Mouse (Mus musculus) forebrain, embryonic 14.5 days (tissue): ENCODE measurements around the gene Dnajc15. TPM values are rescaled to one million over a fixed set of nuclear protein-coding genes. Genes with fewer than 3 reads are reported as not detected.

ENCODE experiments used
- ATAC-seq: fragments of 200-750 bp; cut with Nextera tagmentation; 2 replicates; pipeline ENCODE4 v1.8.0; 2017; ENCODE audit warnings: mild to moderate bottlenecking, moderate library complexity
- DNase-seq: peaks from one replicate; pipeline ENCODE4 v3.0.0-alpha.2; 2015; ENCODE audit warnings: low spot score
- H3K27ac ChIP-seq: fragments of 300-500 bp; sonication (generic); 2 replicates; pipeline ENCODE4 v1.5.1; 2014; ENCODE audit warnings: low read depth, mild to moderate bottlenecking, control low read depth, low read length, moderate library complexity
- H3K27me3 ChIP-seq: fragments of 300-500 bp; sonication (generic); replicated peaks from 2 replicates; pipeline ENCODE4 v1.6.1; 2014; ENCODE audit warnings: low read length, control low read depth, mixed read lengths; ENCODE audit not compliant: control insufficient read depth, insufficient read depth
- H3K36me3 ChIP-seq: fragments of 300-500 bp; sonication (generic); 2 replicates; pipeline ENCODE4 v1.6.1; 2014; ENCODE audit warnings: low read length, control low read depth; ENCODE audit not compliant: control insufficient read depth, insufficient read depth
- H3K4me1 ChIP-seq: fragments of 300-500 bp; sonication (generic); 2 replicates; pipeline ENCODE4 v1.6.1; 2014; ENCODE audit warnings: antibody characterized with exemption, low read length, control low read depth; ENCODE audit not compliant: control insufficient read depth, insufficient read depth
- H3K4me2 ChIP-seq: fragments of 300-500 bp; sonication (generic); 2 replicates; pipeline ENCODE4 v1.6.1; 2014; ENCODE audit warnings: mild to moderate bottlenecking, control low read depth, low read length
- H3K4me3 ChIP-seq: fragments of 300-500 bp; sonication (generic); 2 replicates; pipeline ENCODE4 v1.5.1; 2014; ENCODE audit warnings: low read depth, low read length, control low read depth
- H3K9ac ChIP-seq: fragments of 300-500 bp; sonication (generic); 2 replicates; pipeline ENCODE4 v1.6.1; 2014; ENCODE audit warnings: mild to moderate bottlenecking, low read length, control low read depth, moderate library complexity
- H3K9me3 ChIP-seq: fragments of 300-500 bp; sonication (generic); replicated peaks from 2 replicates; pipeline ENCODE4 v1.6.1; 2016; ENCODE audit warnings: low read length, control low read depth, mixed read lengths; ENCODE audit not compliant: control insufficient read depth
- WGBS: fragments of 180-500 bp; shearing (Covaris S2); extraction: QIAGEN DNeasy Blood & Tissue Kit; methylation state at CpG from one replicate; pipeline ENCODE4 v1.1.7; 2014; 5-methylcytosine and 5-hydroxymethylcytosine counted together
- polyA plus RNA-seq: library from polyadenylated mRNA; unstranded; fragments of >200 nt; fragmentation: Nextera tagmentation; extraction: Ambion mirVana; gene quantifications from 2 replicates; pipeline ENCODE4 v1.2.1, GENCODE M21; 2014

Gene Dnajc15
- polyA plus RNA-seq: 68.3 and 100 TPM in 2 replicates

DNA sequence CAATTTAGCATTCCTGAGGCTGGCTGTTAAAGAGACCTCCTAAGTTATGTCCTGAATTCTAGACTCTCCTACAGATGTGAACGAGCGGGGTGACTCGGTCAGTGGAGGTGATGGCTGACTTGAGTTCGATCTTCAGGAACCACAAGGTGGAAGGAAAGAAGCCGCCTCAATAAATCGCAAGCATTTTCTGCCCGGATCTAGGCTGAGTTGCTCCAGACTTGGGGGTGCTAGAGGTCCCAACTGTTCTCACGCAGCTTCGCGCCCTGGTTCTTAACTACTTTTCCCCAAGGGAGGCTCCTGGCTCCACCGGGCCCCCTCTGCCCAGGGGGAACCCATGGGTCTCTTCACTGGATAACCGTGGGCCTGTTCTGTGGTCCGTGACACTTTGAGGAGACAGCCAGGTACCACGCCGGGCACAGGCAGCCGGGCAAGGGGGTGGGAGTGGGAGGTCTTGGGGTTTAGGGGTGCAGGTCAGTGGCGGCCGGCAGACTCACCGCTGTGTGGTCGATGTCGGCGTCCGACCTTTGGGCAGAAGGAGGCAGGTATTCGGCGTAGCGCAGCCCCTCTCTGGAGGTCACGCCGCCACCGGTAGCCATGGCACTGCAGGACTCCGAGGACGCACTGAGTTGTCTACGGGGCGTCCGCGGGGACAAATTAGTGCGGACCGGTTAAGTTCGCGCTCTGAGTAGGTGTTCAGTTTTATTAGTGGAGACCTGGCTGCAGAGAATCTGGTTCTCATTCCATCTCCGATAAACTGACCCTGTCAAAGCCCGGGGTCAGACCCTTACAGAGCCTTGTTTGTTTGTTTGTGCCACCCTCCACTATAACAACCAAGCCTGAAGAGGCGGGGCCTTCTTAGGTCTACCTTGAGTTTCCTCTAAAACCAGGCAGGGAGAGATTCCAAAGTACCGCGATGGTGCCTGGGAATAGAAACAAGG is at the start of gene Dnajc15:
Gene Dnajc15 (minus strand): TSS at position 822 of the 938 bp plus-strand sequence.
- no peaks in the 10 kb centered on the region for H3K9me3 ChIP-seq
- H3K36me3 ChIP-seq: no peaks in the 10 kb centered on the region
- DNase-seq (peak; percentile 80), ATAC-seq (peak; percentile 89)
- peak within 1 kb of the TSS; percentile 86 for H3K9ac ChIP-seq
- H3K27ac ChIP-seq: no peak within 1 kb of the TSS; the same call in 1 of the 2 replicates
- under 1% methylated on average over 44 of the region's 44 CpGs for WGBS
- H3K4me3 ChIP-seq: peak within 1 kb of the TSS; percentile 74
- H3K4me1 ChIP-seq: peaks cover 3% of the 10 kb centered on the region; the same call in 1 of the 2 replicates
- no peaks in the 10 kb centered on the region for H3K27me3 ChIP-seq
- H3K4me2 ChIP-seq: peak within 1 kb of the TSS; percentile 70

DNA sequence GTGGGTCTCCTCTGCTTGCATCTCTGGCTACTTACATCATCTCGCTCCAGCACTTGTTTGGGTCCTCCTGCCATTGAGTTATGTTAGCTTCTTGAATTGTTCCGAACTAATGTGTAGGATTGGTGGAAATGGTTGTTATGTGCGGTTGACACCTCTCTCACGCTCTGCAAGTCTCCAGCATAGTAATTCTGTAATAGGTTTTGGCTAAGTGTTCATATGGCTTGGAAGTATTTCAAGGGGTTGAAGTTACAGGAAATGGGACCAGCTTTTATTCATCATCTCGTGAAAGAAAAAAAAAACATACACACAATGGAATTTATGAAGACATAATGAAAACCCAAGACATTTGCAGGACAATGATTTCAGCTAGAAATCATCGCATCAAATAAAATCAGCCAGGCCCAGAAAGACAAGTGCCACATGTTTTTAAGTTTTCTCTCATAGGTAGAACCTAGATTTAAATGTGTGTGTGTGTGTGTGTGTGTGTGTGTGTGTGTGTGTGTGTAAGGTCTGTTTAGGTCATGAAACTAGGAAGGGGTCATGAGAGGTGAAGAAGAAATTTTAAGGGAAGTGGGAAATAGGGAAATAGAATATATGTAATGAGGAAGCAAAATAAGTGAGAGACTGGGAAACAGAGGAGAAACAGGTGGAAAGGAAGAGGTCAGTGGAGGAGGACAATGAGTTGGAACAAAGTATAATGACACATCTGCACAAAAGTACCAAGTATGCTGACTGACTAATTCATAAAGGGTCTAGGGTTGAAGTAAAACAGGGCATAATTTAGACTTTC is 48.3 kb upstream of the Dnajc15 start:
- Histone ChIP-seq H3K4me1 (no peaks in the 10 kb centered on the region), H3K27me3 (no peaks in the 10 kb centered on the region), H3K4me3 (no peak overlapping the region), H3K9me3 (no peaks in the 10 kb centered on the region), H3K36me3 (no peaks in the 10 kb centered on the region), H3K4me2 (no peak overlapping the region), H3K27ac (no peak overlapping the region), H3K9ac (no peak overlapping the region)
- ATAC-seq (no peak), DNase-seq (no peak)
- 81% methylated on average over 6 of the region's 6 CpGs for WGBS

DNA sequence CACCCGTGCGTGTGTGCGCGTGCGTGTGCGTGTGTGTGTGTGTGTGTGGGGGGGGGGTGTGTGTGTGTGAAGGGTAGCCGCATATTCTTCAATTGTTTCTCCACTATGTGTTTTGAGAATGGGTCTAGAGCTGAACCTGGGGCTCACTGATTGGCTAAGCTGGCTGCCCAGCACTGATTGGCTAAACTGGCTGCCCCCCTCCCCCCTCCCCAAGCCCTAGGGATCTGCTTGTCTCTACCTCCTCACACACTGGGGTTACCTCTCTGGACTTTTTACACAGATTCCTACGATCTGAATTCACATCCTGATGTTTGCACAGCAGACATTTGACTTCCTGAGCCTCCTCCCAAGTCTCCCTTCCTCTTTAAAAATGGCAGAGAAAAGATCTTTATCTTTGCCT is 46.7 kb upstream of the Dnajc15 start:
- H3K4me1 ChIP-seq: no peaks in the 10 kb centered on the region
- DNase-seq: no peak
- H3K9me3 ChIP-seq: no peaks in the 10 kb centered on the region
- H3K27ac ChIP-seq: no peak overlapping the region
- no peaks in the 10 kb centered on the region for H3K27me3 ChIP-seq
- ATAC-seq: no peak
- H3K36me3 ChIP-seq: no peaks in the 10 kb centered on the region
- no peak overlapping the region for H3K4me3 ChIP-seq
- no peak overlapping the region for H3K9ac ChIP-seq
- WGBS: 87% methylated on average over 8 of the region's 8 CpGs
- H3K4me2 ChIP-seq: no peak overlapping the region

DNA sequence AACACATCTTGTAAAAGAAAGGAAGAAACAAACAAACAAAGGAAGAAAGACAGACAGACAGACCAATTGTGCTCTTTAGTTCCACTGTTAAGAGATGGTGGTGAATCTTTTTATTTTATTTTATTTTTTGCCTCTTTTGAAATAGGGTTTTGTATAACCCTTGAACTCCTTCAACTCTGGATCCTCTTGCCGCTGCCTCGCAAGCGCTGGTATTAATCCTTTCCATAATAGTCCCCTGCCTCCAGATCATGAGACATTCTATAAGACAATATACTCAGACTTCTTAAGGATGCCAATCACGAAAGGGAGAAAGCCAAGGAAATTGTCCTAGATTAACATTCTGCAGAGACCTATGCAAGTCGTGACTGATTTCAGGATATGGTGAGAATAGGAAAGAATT is 40.9 kb upstream of the Dnajc15 start:
- Histone ChIP-seq H3K4me3 (no peak overlapping the region), H3K27ac (no peak overlapping the region), H3K9ac (no peak overlapping the region), H3K36me3 (no peaks in the 10 kb centered on the region), H3K27me3 (no peaks in the 10 kb centered on the region), H3K4me2 (no peak overlapping the region), H3K4me1 (no peaks in the 10 kb centered on the region; the same call in 1 of the 2 replicates), H3K9me3 (no peaks in the 10 kb centered on the region)
- WGBS: 15% methylated on average over 5 of the region's 5 CpGs
- ATAC-seq (no peak), DNase-seq (no peak)

DNA sequence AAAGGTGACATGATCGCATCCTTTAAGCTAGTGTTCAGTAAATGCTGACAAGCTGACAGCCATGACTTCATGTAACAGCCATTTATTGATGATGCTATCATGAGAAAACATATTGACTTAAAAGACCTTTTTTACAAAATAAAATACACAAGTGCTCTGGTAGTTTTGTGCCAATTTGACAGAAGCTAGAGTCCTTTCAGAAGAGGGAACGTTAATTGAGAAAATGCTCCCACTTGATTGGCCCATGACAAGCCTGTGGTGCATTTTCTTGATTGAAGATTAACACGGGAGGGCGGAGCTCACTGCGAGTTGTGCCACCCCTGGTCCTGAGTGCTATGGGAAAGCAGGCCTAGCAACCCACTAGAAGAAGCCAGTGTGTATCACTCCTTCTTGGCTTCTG is 31.7 kb upstream of the Dnajc15 start:
- no peak overlapping the region for H3K9ac ChIP-seq
- WGBS: 85% methylated on average over 5 of the region's 5 CpGs
- DNase-seq (no peak), ATAC-seq (no peak)
- no peak overlapping the region for H3K27ac ChIP-seq
- no peaks in the 10 kb centered on the region for H3K4me1 ChIP-seq
- no peak overlapping the region for H3K4me3 ChIP-seq
- no peaks in the 10 kb centered on the region for H3K27me3 ChIP-seq
- H3K4me2 ChIP-seq: no peak overlapping the region
- no peaks in the 10 kb centered on the region for H3K36me3 ChIP-seq
- H3K9me3 ChIP-seq: no peaks in the 10 kb centered on the region

DNA sequence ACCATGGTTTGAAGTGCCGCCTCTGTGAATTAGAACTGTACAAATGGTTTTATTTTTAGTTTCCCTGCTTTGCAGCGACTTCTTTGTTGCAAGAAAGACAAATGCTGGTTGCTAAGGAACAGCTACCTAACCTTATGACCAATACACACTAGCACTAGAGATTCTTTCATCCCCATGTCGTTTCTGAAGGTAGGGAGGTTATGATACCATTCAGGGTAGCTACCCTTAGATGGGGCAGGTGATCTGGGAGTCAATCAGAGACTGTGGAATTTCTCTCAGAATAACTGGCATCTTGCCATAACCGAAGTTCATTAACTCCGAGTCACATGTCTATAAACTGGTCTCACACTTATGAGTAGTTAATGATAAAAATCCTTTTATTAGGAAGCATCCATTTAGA is 30.5 kb upstream of the Dnajc15 start:
- no peaks in the 10 kb centered on the region for H3K4me1 ChIP-seq
- H3K4me2 ChIP-seq: no peak overlapping the region
- no peak overlapping the region for H3K9ac ChIP-seq
- ATAC-seq: no peak
- no peak overlapping the region for H3K27ac ChIP-seq
- H3K27me3 ChIP-seq: no peaks in the 10 kb centered on the region
- H3K4me3 ChIP-seq: no peak overlapping the region
- peak; percentile 27 for DNase-seq
- no peaks in the 10 kb centered on the region for H3K9me3 ChIP-seq
- no peaks in the 10 kb centered on the region for H3K36me3 ChIP-seq
- 43% methylated on average over 5 of the region's 5 CpGs for whole genome bisulfite sequencing

DNA sequence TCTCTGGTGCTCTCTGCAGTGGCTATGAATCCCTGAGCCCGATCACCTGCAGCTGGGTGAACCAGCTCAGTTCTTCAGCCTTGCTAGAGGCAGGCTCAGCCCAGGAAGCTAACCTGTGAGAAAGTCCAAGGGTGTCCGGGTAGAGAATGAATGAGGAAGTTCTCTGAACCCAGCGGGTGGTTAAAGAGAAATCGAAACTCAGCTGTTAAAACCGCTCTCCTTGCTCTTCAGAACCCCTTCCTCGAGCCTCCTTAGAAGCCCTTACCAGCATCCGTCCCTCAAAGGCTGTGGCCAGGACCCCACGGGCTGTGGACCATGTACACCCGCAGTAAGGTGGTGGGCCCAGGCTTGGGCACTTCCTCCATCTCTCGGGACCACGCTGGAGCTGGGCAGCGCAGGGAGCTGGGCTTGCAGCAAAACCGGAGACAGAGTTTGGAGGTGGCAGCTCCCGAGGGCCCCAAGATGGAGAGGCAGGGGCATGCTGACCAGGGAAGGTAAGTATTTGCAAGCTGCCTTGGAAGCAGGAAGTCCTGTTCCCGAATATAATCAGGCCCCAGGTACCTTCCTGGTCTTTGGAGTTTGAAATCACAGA is 29.3 kb upstream of the Dnajc15 start, which contains the start of gene Epsti1:
Gene Epsti1 (plus strand): TSS at position 69 of the 592 bp plus-strand sequence.
- Histone ChIP-seq H3K4me2 (no peak within 1 kb of the TSS), H3K36me3 (no peaks in the 10 kb centered on the region), H3K9me3 (no peaks in the 10 kb centered on the region), H3K9ac (no peak within 1 kb of the TSS), H3K4me3 (no peak within 1 kb of the TSS), H3K4me1 (no peaks in the 10 kb centered on the region), H3K27ac (no peak within 1 kb of the TSS), H3K27me3 (no peaks in the 10 kb centered on the region)
- WGBS: 66% methylated on average over 15 of the region's 15 CpGs
- ATAC-seq (no peak), DNase-seq (no peak)

DNA sequence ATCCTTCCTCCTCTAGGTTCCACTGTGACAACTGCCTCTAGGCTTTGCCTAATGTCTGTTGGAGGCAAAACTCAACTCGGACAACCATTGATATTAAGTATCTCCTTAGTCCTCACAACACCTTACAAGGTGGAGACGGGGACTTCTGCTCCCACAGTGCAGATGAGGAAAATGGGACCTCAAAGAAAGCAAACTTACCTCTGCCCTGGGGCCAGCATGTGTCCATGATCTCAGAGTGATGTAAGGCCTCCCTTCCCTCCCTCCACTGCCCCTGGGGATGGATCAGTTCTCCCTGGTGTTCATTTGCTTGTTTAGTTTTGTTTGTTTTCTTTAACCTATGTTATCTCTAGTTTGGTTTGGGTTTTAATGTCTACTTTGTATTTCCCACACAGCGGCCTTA is 27.6 kb upstream of the Dnajc15 start:
- H3K9me3 ChIP-seq: no peaks in the 10 kb centered on the region
- ATAC-seq: no peak
- no peaks in the 10 kb centered on the region for H3K36me3 ChIP-seq

More for the DNA sequence above, 27.6 kb upstream of the Dnajc15 start:
- H3K4me1 ChIP-seq: no peaks in the 10 kb centered on the region
- WGBS: 92% methylated on average over 3 of the region's 3 CpGs
- DNase-seq: no peak
- H3K27ac ChIP-seq: no peak overlapping the region
- no peak overlapping the region for H3K4me3 ChIP-seq
- H3K4me2 ChIP-seq: no peak overlapping the region
- H3K9ac ChIP-seq: no peak overlapping the region
- no peaks in the 10 kb centered on the region for H3K27me3 ChIP-seq
